Mouse (Mus musculus): Measurements from ENCODE around the gene Veph1.

DNA sequence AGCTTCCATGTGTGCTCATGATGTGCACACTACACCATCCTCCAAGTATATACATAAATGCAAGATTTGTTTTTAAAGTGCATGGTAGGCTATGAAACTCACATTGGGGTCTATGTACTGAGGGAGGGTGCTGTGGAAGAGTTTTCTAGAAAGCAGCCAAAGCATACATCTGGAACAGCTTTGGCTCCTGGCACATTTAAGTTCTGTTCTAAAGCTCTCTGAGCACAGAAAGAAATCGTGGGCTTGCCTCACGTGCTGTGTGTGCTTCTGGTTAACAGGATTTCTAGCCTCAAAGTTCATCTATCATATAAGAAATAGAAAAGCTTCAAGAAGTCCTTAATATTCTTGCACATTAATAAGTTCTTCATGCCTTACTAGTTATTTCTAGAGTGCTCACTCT is 204.9 kb downstream of the Veph1 start:
- TF ChIP-seq CTCF (IDR thresholded peaks at IDR 0.05; ENCODE audit: borderline replicate concordance, control insufficient read depth, extremely low read depth, insufficient read depth, low read length, poor library complexity) (no peak), POLR2A (IDR thresholded peaks at IDR 0.05; ENCODE audit: control insufficient read depth, extremely low read depth, insufficient read depth, low read length, poor library complexity) (no peak)
